Mouse (Mus musculus) thymus, adult 2 months (tissue): ENCODE results near the gene Atg4c. TPM values are rescaled to one million over a fixed set of nuclear protein-coding genes. Genes with fewer than 3 reads are reported as not detected.

Source experiments
- DNase-seq: peaks from one replicate; pipeline ENCODE4 v3.0.0; 2021
- H3K27ac ChIP-seq: fragments of 200-500 bp; 2 replicates; pipeline ENCODE4 v1.5.1; 2012; ENCODE audit warnings: low read length, control low read depth; ENCODE audit not compliant: control insufficient read depth, insufficient read depth
- H3K27me3 ChIP-seq: fragments of 200-500 bp; 2 replicates; pipeline ENCODE4 v1.6.1; 2012; ENCODE audit warnings: mild to moderate bottlenecking, low read length, moderate library complexity, mixed read lengths; ENCODE audit not compliant: control insufficient read depth, insufficient read depth
- H3K36me3 ChIP-seq: fragments of 200-500 bp; 2 replicates; pipeline ENCODE4 v1.6.1; 2012; ENCODE audit warnings: mild to moderate bottlenecking, low read length, moderate library complexity; ENCODE audit not compliant: control insufficient read depth, insufficient read depth
- H3K4me1 ChIP-seq: fragments of 200-500 bp; replicated peaks from 2 replicates; pipeline ENCODE4 v1.6.1; 2012; ENCODE audit warnings: low read length; ENCODE audit not compliant: control insufficient read depth, insufficient read depth
- H3K4me3 ChIP-seq: fragments of 200-500 bp; 2 replicates; pipeline ENCODE4 v1.5.1; 2012; ENCODE audit warnings: mild to moderate bottlenecking, low read length, control low read depth, moderate library complexity; ENCODE audit not compliant: control insufficient read depth, insufficient read depth
- CTCF ChIP-seq: fragments of 200-500 bp; IDR thresholded peaks from 2 replicates; pipeline ENCODE4 v1.5.1; 2012; ENCODE audit warnings: mild to moderate bottlenecking, control low read depth, low read length, moderate library complexity, borderline replicate concordance; ENCODE audit not compliant: control insufficient read depth, poor library complexity, insufficient read depth; ENCODE audit errors: extremely low read depth
- POLR2A ChIP-seq: fragments of 200-500 bp; IDR thresholded peaks from 2 replicates; pipeline ENCODE4 v1.6.1; 2012; ENCODE audit warnings: mild to moderate bottlenecking, low read length, control low read depth, moderate library complexity; ENCODE audit not compliant: control insufficient read depth, poor library complexity, insufficient read depth; ENCODE audit errors: extremely low read depth
- WGBS: fragments of 180-500 bp; shearing (Covaris S2); methylation state at CpG from one replicate; pipeline ENCODE4 v1.1.7; 2018; 5-methylcytosine and 5-hydroxymethylcytosine counted together
- polyA plus RNA-seq: library from polyadenylated mRNA; depleted of rRNA; stranded (reverse); fragments of >200 nt; gene quantifications from 2 replicates; pipeline ENCODE4 v1.2.3, GENCODE M21; 2012

Gene Atg4c
- polyA plus RNA-seq, 1 experiment, result 0.80 TPM

GRCm38 (mm10) chr4:99198721-99199120, 5.0 kb downstream of the Atg4c start:
- no peak overlapping the region for H3K4me3 ChIP-seq
- no peak for DNase-seq
- no peak overlapping the region for H3K27ac ChIP-seq
- no peaks in the 10 kb centered on the region; the same call in 1 of the 2 replicates for H3K4me1 ChIP-seq
- H3K36me3 ChIP-seq, result no peaks in the 10 kb centered on the region
- TF ChIP-seq CTCF, result no peak
- TF ChIP-seq POLR2A, result no peak
- H3K27me3 ChIP-seq, result 0 out of 2 replicates have a peak, but pooled peaks cover 3% of the 10 kb centered on the region

- Histone ChIP-seq H3K4me3 (no peak overlapping the region), H3K27me3 (no peaks in the 10 kb centered on the region), H3K36me3 (no peaks in the 10 kb centered on the region), H3K27ac (no peak overlapping the region), H3K4me1 (no peaks in the 10 kb centered on the region; the same call in 1 of the 2 replicates)
- no peak for DNase-seq
- 15% methylated on average over 13 of the region's 13 CpGs for WGBS
- TF ChIP-seq CTCF (no peak), POLR2A (no peak)
Observed at GRCm38 (mm10) chr4:99199757-99200251, 6.1 kb downstream of the Atg4c start.

- H3K36me3 ChIP-seq, result no peaks in the 10 kb centered on the region
- no peak overlapping the region for H3K27ac ChIP-seq
- no peaks in the 10 kb centered on the region for H3K27me3 ChIP-seq
- no peak for TF ChIP-seq CTCF
- TF ChIP-seq POLR2A, result no peak
- no peak for DNase-seq
- H3K4me3 ChIP-seq, result no peak overlapping the region
- H3K4me1 ChIP-seq, result no peaks in the 10 kb centered on the region; the same call in 1 of the 2 replicates
- 98% methylated on average over 7 of the region's 7 CpGs for WGBS
Observed at GRCm38 (mm10) chr4:99200383-99201136, 6.8 kb downstream of the Atg4c start.

DNA sequence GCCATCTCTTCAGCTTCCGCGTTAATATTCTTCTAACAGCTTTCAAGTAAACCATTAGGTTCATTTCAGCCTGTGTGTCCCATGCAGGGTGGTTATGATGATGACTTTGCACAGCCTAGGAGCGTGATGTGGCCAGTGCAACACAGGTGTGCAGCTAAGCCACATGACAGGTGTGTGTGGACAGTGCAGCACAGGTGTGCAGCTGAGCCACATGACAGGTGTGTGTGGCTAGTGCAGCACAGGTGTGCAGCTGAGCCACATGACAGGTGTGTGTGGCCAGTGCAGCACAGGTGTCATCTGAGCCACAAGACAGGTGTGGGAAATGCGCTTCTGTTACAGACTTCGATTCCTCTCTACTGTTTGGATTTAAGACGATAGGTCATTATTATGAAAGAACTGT, 12.0 kb downstream of the Atg4c start:
- Histone ChIP-seq H3K4me3 (no peak overlapping the region), H3K4me1 (no peaks in the 10 kb centered on the region), H3K27ac (no peak overlapping the region), H3K27me3 (no peaks in the 10 kb centered on the region), H3K36me3 (no peaks in the 10 kb centered on the region)
- 95% methylated on average over 6 of the region's 6 CpGs for WGBS
- DNase-seq, result no peak
- TF ChIP-seq POLR2A, result no peak
- no peak for TF ChIP-seq CTCF

DNA sequence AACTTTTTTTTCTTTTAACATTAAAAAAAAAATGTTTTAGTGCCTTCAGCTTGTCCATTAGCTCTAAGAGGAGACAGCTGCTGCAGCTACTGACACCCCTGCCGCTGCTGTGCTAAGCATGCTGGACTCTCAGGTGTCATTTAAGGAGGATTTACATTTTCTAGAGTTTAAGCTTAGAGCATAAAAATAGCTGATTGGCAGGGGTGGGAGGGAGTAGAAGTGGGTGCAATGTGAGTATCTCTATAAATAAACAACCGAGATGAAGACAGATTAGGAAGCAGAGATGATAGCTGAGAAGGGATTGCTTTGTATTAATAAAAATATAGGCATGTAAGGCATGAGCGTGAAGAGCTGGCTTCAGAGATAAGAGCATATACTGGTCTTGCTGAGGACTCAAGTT, 12.6 kb downstream of the Atg4c start:
- no peak overlapping the region for H3K4me3 ChIP-seq
- no peak for DNase-seq
- TF ChIP-seq POLR2A (no peak), CTCF (no peak)

DNA sequence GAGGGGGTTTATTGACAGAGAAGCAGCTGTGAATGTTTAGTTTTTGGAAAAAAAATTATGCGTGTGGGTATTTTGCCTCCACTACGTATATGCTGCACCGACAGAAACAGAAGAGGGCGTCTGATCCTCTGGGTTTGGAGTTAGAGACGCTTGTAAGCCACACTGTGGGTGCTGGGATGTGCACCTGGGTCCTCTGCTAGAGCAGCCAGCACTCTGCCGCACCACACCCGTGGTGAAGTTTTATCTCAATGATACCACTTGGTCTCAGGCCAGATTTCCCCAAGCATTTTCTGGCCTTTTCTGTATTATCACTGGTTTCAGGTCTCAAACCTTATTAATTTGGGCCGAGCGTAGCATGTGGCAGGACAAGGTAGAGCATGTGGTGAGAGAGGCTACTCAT, 16.4 kb downstream of the Atg4c start:
- H3K4me1 ChIP-seq, result no peaks in the 10 kb centered on the region
- WGBS, result 87% methylated on average over 9 of the region's 9 CpGs
- H3K4me3 ChIP-seq, result no peak overlapping the region
- H3K27ac ChIP-seq, result no peak overlapping the region
- H3K36me3 ChIP-seq, result no peaks in the 10 kb centered on the region
- TF ChIP-seq CTCF (no peak), POLR2A (no peak)
- DNase-seq, result no peak
- H3K27me3 ChIP-seq, result no peaks in the 10 kb centered on the region

More for the DNA sequence above, 12.6 kb downstream of the Atg4c start:
- no peaks in the 10 kb centered on the region for H3K36me3 ChIP-seq
- H3K4me1 ChIP-seq, result no peaks in the 10 kb centered on the region
- no peak overlapping the region for H3K27ac ChIP-seq
- WGBS, result 91% methylated on average over 3 of the region's 3 CpGs
- no peaks in the 10 kb centered on the region for H3K27me3 ChIP-seq

- Histone ChIP-seq H3K4me3 (no peak overlapping the region), H3K27me3 (no peaks in the 10 kb centered on the region), H3K27ac (no peak overlapping the region), H3K4me1 (no peaks in the 10 kb centered on the region), H3K36me3 (no peaks in the 10 kb centered on the region)
- TF ChIP-seq CTCF, result no peak
- DNase-seq, result no peak
- WGBS, result 66% methylated on average over 8 of the region's 8 CpGs
Observed at GRCm38 (mm10) chr4:99211606-99212005, 17.9 kb downstream of the Atg4c start.
